Mouse (Mus musculus): Measurements from ENCODE around the gene Sarm1.

Sarm1 gene

DNA sequence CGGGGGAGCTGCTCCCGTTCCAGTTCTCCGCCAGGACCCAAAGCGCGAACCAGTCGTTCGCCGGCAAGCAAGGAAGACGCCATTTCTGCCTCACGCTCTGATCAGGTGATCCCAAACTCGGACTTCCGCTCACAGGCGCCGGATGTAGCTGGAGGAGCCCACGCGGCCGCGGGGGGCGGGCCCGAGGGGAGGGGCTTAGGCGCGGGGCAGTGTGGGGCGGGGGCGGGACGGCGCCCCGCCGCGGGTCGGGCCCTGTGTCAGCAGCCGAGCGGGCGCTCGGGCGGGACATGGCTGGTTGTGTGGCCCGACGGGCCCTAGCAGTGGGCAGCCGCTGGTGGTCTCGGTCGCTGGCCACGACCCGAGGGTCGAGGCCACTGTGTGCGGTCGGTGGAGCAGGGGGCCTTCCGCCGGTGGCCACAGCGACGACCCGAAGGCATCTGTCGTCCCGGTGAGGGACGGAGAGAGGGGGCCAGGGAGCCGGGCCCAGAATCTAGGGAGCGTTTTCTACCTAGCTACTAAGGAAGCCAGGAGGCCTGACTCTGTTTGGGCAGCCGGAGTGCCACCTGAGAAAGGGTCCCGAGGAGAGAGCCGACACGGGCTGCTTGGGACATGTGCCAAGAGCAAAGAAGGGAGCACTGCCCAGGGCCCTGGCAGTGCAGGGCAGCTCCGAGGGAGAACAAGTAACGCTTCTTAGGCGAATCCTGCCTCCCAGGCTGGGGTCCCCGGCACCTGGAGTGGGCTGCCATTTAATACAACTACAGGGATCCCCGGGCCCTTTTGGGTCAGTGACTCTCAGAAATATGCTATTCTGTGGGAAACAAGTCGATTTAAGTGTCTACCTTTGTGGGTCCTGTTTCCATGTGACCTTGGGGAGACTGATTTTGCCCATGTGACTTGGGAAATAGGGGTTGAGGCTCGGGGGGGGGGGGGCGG is 14.7 kb upstream of the Sarm1 start, which contains the start of the genes Tmem199 and Poldip2:
TSS of gene Tmem199 (minus strand) at position 148 of the 933 bp plus-strand sequence.
TSS of gene Poldip2 (plus strand) at position 169 of the 933 bp plus-strand sequence.
- DNase-seq (ENCODE audit: low spot score): peak; percentile 91

DNA sequence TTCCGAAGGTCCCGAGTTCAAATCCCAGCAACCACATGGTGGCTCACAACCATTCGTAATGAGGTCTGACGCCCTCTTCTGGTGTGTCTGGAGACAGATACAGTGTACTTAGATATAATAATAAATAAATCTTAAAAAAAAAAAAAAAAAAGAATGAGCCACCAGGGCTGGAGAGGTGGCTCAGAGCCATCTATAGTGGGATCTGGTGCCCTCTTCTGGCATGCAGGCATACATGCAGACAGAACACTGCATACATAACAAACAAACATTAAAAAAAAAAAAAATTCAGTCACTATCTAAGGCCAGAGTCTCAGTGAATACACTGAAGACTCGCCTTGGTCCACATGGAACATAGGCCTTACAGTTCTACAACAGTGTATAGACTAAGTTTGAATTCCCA is 11.6 kb upstream of the Sarm1 start:
- peak; percentile 46 for DNase-seq (ENCODE audit: low spot score)

DNA sequence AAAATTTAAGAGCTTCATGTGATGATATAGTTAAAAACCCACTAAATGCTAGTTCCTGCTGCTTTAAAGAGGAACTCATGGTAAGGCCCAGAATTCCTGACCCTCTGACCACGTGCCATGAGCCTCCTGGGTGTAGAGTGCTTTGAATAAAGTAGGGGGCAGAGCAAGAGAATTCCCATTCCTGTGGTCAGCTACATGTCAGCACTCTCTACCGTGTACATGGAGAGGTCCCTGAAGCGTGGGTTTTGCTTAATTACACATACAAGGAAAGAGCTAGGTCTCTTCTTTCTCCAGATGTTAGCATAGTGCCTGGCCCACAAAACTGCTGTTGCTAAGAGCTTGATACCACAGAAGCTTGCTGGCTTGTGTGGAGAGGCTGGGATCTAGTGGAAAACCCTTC is 7.9 kb upstream of the Sarm1 start:
- DNase-seq (ENCODE audit: low spot score): no peak

DNA sequence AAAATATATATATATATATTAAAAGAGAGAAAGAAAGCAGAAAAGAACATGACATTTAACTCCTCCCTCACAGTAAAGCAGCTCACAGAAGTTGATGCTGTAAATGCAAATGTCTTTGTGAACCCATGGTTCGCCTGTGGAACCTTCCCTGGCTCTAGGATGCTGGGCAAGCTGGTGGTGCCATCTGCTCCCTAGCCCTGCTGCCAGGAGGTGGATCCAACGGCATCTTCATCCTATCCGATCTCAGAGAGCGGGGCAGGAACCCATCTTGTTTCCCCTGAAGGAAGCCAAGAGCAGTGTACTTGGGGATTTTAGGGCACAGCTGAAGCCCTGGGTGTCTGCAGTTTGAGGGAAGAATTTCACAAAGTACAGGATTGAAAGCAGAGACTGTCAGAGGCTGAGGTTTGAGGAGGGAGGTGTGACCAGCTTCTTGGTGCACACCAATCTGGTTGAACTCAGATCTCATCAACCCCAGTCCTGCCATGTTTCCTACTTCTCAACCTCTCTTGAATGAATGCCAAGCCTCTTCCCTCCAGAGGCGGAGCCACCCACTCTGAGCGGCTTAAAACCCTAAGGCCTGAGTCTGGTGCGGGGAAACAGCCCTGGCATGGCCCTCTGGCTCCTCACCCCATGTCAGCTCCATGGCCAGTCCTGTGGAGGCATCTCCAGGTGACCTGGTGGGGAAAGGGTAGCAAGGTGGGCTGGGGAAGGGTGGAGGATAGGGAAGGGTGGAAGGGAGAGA is 5.5 kb upstream of the Sarm1 start, which contains the start of gene Sebox:
TSS of gene Sebox (plus strand) at position 539 of the 742 bp plus-strand sequence.
- DNase-seq (ENCODE audit: low spot score): no peak

DNA sequence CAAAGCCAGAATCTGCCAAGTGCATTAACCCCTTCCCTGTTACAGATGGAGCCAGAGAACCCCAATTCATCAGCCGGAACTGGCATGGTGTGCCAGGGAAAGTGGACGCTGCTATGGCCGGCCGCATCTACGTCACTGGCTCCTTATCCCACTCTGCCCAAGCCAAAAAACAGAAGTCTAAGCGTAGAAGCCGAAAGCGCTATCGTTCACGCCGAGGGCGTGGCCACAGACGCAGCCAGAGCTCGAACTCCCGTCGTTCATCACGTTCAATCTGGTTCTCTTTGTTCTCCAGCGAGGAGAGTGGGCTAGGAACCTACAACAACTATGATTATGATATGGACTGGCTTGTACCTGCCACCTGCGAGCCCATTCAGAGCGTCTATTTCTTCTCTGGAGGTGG is 4.0 kb upstream of the Sarm1 start:
- DNase-seq (ENCODE audit: low spot score): no peak

DNA sequence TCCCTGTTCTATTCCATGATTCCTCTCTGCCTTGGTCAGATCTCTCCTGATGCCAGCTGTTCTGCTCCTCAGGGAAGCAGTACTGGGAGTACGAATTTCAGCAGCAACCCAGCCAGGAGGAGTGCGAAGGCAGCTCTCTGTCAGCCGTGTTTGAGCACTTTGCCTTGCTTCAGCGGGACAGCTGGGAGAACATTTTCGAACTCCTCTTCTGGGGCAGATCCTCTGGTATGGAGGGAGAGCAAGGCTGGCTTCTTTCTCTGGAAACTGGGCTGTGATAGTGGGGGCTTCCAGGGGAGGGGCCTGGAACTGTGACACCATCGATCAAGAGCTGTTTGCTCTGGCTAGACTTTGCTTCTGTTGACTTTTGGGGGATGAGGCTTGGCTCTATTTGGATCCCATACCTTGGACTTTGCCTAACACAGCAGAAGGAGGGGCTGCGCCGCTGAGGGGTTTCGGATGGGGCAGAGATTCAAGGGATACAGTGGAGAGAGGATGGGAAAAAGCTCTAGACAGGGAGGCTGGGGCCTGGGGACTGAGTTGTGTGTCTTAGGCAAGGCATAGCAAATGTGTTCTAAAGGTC is 3.2 kb upstream of the Sarm1 start:
- DNase-seq (ENCODE audit: low spot score): no peak

DNA sequence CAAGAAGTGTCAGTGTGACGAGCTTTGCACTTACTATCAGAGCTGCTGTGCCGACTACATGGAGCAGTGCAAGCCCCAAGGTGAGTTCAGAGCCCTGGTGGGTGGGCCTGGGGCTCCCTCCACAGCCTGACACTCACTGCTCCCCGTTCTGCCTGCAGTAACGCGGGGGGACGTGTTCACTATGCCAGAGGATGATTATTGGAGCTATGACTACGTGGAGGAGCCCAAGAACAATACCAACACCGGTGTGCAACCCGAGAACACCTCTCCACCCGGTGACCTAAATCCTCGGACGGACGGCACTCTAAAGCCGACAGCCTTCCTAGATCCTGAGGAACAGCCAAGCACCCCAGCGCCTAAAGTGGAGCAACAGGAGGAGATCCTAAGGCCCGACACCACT is 2.0 kb upstream of the Sarm1 start:
- no peak for DNase-seq (ENCODE audit: low spot score)

DNA sequence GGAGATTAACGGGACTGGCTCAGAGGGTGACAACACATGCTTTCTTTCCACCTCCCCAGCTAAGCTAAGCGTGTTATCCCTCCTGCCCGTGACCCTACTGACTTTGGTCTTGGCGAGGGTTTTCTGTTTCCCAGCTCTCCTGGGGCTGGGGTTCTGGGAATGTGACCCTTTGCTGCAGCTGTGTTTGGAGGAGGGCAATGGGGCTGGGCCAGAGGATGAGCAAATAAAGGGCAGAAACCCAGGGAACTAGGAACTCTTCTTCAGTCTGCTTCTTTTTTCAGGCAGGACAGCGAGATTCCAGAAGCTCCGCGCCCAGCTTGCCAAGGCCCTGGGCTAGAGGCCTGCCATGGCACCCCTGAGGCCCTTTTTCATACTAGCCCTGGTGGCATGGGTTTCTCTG is 1.4 kb upstream of the Sarm1 start, which contains the start of gene Vtn:
TSS of gene Vtn (plus strand) at position 88 of the 400 bp plus-strand sequence.
- no peak for DNase-seq (ENCODE audit: low spot score)

DNA sequence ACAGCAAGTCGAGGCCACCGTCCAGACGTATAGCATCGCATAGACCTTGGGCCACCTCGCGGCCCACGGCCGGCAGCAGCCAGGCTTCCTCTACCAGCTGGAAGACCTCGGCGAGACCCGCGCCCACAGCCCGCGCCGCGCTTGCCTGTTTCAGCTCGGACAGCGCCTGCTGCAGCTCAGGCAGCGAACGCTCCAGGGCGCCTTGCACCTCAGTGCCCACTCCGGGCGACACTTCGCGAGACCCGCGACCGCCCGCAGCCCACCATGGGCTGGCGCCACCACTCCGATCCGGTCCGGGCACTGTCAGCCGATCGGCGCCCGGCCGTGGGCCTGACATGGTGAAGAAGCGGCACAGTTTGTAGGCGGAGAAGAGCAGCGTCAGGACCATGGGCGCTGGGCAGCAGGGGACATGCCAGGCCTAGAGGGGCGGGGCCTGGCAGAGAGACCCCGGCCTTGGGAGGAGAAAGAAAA is 448 bp downstream of the Sarm1 start:
- DNase-seq (ENCODE audit: low spot score): peak; percentile 12

DNA sequence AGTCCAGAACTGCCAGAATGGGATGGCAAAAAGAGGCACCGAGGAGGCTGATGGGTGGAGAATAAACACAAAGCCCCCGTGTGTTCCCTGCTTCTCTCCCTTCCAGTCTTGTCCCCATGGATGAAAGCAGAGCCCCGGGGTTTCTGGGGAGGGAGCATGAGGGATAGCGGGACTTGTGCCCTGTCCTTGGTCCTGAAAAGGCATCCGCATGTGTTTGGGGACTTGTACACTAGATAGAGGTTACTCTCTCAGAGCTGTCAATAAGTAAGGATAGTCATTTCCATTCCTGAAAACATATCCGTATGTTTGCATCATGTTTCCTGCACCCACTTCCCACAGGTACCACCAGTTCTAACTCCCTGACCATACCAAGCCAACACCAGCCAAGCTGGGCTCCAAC is 1.6 kb downstream of the Sarm1 start:
- no peak for DNase-seq (ENCODE audit: low spot score)

DNA sequence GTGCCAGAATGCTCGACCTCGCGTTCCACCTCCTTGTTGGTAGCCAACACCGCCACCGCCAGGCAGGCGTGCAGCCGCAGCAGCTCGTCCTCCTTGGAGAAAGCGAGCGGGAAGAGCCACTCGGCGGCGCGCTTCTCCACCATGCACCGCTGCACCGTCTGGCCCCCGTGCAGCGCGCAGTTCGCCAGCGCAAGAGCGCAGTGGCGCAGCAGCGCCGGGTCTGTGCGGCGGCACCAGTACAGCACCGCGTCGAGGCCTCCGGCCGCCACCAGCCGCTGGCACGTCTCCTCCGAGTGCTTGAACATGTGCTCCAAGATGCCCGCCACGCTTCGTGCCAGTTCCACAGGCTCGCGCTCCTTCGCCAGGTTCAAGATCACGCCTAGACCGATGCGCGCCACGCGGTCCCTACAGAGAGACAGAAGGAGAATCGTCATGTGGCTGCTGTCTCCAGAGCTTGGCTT is 6.7 kb downstream of the Sarm1 start:
- no peak for DNase-seq (ENCODE audit: low spot score)

DNA sequence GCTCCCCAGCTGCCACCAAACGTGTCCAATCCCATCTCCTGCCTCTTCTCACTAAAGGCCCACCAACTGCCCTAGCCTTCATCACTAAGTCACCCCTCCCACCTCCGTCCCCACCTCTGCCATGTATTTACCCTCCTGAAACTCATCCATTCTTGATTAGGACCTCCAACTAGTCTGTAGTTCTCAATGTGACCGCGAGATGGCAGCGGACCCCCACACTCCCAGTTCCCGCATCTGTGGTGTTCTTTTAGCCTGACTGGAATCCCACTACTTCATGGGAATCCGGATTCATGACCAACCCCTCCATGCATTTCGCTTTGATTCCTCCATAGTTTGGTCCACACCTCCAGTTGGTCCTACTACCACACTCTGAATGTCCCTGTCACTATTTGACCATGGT is 9.4 kb downstream of the Sarm1 start:
- DNase-seq (ENCODE audit: low spot score): peak; percentile 56

DNA sequence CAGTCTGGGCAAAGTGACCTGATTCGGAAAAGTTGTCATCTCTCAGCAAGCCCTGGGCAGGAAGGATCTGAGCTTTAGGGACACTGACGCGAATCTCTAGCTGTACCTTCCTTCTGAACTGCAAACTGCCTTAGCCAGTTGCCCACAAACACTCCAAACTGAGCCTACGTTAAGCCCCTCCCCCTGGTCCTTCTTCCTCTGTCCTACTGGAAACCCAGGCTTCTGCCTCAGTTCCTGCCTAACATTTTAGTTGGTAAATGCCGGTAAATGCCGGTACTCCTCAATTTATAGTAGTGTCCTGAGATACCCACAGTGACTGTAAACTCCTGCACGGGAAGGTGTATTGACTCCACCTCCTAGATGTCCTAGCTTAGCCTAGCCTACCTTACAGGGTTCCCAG is 13.9 kb downstream of the Sarm1 start:
- DNase-seq (ENCODE audit: low spot score): no peak

DNA sequence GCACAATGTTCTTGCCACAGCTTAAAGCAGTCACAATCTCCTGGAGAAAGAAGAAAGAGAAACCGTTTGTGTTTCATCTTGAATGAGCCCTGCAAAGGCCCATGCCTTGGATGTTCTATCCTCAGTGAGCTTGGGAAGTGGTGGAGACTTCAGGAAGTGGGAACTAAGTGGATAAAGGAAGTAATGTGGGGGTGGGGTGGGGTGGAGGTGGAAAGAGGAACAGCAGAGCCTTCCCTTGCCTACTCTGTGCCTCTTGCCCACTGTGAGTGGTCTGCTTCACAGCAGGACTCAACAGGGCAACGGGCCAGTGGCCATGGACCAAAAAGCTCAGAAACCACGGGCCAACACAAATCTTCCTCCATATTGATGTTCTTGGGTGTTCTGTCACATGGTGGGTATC is 22.3 kb downstream of the Sarm1 start:
- DNase-seq (ENCODE audit: low spot score): no peak

DNA sequence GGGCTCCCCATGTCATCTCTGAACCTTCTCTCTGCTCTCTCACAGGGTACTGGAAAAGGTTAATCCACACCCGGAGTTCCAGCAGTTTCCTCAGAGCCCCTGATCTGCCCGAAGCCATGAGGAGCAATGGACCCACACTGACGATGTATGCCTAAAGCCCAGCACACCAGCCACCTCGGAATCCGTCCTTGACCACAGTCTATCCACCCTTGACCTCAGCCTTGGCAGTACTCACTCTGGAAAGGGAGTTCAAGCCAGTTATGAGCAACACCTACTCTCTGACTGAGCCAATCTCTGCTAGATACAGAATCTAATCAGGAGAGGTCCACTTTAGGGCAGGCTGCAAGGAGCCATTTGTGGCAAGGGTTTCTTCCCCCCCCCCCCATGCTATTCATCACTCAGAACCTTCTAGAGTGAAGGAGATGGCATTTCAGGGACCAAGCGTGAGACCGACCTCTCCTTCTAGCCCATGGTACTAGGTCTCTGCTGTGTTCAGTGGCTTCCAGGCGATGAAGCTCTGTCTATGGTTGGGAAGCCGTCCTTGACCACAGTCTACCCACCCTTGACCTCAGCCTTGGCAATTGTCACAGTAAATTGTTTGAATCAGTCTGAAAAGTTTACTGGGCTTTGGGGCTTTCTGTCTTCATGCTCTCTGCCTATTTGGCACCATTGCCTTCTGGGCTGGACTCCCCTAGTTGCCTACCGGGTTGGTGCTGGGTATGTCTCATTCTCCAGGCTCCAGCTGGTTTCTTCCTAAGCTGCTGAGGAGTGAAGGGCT is 26.0 kb downstream of the Sarm1 start:
- no peak for DNase-seq (ENCODE audit: low spot score)

DNA sequence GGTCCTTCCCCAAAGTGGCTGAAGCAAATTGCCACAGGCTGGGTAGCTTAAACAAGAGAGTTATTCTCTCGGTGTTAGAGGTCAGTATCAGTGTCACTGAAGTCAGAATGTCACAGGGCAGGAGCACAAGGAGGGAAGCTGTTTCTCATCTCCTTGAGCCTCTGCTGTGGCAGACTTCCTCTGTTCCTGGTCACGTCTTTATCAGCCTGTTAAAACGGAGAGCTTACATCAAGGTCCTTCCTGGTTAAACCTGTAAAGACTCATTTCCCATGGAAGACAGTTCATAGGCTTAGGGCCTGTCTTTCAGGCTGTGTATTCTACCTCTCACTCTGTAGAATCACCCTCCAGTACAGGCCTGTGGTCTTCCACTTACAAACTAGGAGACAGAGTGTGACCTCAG is 29.6 kb downstream of the Sarm1 start:
- DNase-seq (ENCODE audit: low spot score): no peak

DNA sequence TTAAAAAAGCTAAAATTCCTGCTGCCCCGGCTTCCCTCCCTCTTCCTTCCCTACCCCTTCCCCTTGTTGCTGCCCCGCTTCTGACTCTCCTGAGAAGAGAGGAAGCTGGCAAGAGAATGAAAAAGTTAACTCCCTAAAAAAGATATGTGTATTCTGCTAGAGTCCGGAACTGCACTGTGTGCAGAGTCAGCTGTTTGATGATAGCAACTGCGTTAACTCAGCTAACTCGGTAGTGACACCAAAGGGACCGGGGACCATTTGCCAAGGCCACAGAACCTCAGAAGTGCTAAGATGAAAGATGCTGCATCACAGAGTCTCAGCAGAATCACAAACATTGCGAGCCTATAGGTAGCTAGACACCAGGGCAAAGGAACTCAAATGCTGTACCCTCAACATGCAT is 30.0 kb downstream of the Sarm1 start:
- DNase-seq (ENCODE audit: low spot score): no peak

DNA sequence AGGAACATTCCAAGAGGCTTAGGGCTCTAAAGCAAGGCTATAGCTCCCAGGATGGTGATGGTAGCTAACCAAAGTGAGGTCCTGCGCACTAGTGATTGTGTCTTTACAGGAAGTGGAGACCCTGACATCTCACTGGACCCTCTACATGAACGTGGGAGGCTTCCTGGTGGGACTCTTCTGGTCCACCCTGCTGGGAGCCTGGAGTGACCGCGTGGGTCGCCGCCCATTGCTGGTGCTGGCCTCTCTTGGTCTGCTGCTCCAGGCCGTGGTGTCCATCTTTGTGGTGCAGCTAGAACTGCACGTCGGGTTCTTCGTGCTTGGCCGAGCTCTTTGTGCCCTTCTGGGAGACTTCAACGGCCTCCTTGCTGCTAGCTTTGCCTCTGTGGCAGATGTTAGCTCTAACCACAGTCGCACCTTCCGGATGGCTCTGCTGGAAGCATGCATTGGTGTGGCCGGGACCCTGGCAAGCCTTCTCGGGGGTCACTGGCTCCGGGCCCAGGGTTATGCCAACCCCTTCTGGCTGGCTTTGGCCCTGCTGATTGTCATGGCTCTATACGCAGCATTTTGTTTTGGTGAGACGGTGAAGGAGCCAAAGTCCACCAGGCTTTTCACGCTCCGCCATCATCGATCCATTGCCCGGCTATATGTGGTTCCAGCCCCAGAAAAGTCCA is 31.2 kb downstream of the Sarm1 start:
- DNase-seq (ENCODE audit: low spot score): no peak

DNA sequence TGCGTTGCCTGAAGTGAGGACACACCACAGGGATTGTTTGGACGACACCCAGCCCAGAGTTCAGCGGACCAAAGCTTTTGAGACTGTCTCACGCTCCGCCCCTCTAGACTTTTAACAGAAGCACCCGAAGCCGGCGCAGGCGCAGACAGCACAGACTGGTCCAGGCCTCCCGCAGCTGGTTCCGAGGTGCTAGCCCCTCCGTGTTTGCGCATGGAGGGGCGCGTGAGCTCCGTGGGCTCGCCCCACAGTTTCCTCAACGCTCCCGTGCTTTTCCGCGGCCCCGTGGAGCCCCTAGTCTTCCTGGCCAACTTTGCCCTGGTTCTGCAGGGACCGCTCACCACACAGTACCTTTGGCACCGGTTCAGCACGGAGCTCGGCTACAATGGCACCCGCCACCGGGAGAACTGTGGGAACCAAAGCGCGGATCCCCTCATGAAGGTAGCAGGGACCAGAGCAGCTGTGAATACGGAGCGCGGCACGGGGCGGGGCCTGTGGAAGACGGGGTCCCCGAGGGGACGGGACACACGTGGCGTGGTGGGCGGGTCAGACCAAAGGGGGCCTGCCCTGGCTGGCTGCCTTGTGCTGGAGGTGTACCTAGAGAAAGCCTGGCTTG is 31.9 kb downstream of the Sarm1 start, which contains the start of gene Slc46a1:
TSS of gene Slc46a1 (plus strand) at position 130 of the 613 bp plus-strand sequence.
- DNase-seq (ENCODE audit: low spot score): peak; percentile 62

DNA sequence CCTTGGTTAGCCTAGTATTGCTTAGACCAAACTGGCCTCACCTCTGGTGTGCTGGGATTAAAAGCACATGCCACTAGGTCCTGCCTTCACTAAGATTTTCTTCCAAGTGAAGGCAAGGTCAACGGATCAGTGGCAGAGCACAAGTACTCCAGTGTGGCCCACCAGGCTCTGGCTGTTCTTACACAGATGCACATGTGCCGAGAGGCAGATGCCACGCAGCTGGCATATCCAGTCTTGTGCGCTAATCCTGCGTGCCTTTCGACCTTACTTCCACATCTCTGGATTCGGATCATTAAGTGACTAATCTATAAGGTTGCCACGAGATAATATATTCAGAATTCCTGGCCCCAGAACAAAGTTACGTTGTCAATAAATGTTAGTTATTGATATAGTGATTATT is 32.4 kb downstream of the Sarm1 start:
- DNase-seq (ENCODE audit: low spot score): no peak
